Mouse (Mus musculus) frontal cortex, postnatal 10 days (tissue): ENCODE measurements around the gene Wdr76.
"Not testable (repeated sequence)": the region's sequence is repeated elsewhere in the genome, so short reads cannot be mapped to it uniquely, and the experiment has no call there.

ENCODE experiments used
- DNase-seq, 2 experiments: peaks; one replicate each; pipeline ENCODE4 v3.0.0; 2022; ENCODE audit warnings: low spot score in 2 of 2, mixed read lengths in 1 of 2

The Wdr76 gene

GRCm38 (mm10) chr2:121505942-121506882 lies at the start of gene Wdr76, which contains the start of gene Mfap1a:
Gene Wdr76, plus strand, starts transcription at chr2:121506723.
Gene Mfap1a, minus strand, starts transcription at chr2:121506665.
- peak; percentile 62 to 75 for DNase-seq

GRCm38 (mm10) chr2:121460071-121460470 lies 46.5 kb upstream of the Wdr76 start:
- DNase-seq, result no peak

- DNase-seq, result not testable (repeated sequence)
Measured at GRCm38 (mm10) chr2:121468982-121469381, 37.5 kb upstream of the Wdr76 start.

GRCm38 (mm10) chr2:121472783-121473182 lies 33.7 kb upstream of the Wdr76 start:
- not testable (repeated sequence) for DNase-seq

- peak; percentile 71 to 74 for DNase-seq
Measured at GRCm38 (mm10) chr2:121473301-121474179, 33.0 kb upstream of the Wdr76 start, which contains the start of gene Mfap1b. Gene Mfap1b, minus strand, starts transcription at chr2:121474067.

GRCm38 (mm10) chr2:121474180-121474535 lies 32.4 kb upstream of the Wdr76 start:
- DNase-seq, result no peak

- DNase-seq, result not testable (repeated sequence)
Measured at GRCm38 (mm10) chr2:121475306-121475705, 31.2 kb upstream of the Wdr76 start.

- no peak for DNase-seq
Measured at GRCm38 (mm10) chr2:121477491-121478266, 28.8 kb upstream of the Wdr76 start.

- no peak for DNase-seq
Measured at GRCm38 (mm10) chr2:121480498-121480897, 26.0 kb upstream of the Wdr76 start.

- not testable (repeated sequence) for DNase-seq
Measured at GRCm38 (mm10) chr2:121480916-121481315, 25.6 kb upstream of the Wdr76 start.

GRCm38 (mm10) chr2:121483576-121483975 lies 22.9 kb upstream of the Wdr76 start:
- no peak for DNase-seq

GRCm38 (mm10) chr2:121484403-121484802 lies 22.1 kb upstream of the Wdr76 start:
- not testable (repeated sequence) for DNase-seq

- not testable (repeated sequence) for DNase-seq
Measured at GRCm38 (mm10) chr2:121501550-121501949, 5.0 kb upstream of the Wdr76 start.

- no peak for DNase-seq
Measured at GRCm38 (mm10) chr2:121507173-121507950, 839 bp downstream of the Wdr76 start.

- DNase-seq, result no peak
Measured at GRCm38 (mm10) chr2:121507951-121508330, 1.4 kb downstream of the Wdr76 start.

- peak; percentile 35 to 52 for DNase-seq
Measured at GRCm38 (mm10) chr2:121509584-121509983, 3.1 kb downstream of the Wdr76 start.

- DNase-seq, result no peak
Measured at GRCm38 (mm10) chr2:121511401-121511800, 4.9 kb downstream of the Wdr76 start.

- DNase-seq, result not testable (repeated sequence)
Measured at GRCm38 (mm10) chr2:121512991-121513765, 6.7 kb downstream of the Wdr76 start.

GRCm38 (mm10) chr2:121514211-121514610 lies 7.7 kb downstream of the Wdr76 start:
- DNase-seq, result no peak

- DNase-seq, result no peak
Measured at GRCm38 (mm10) chr2:121518106-121518505, 11.6 kb downstream of the Wdr76 start.
